Mouse (Mus musculus) kidney, adult 8-10 months (tissue): ENCODE measurements around the gene Ttc22.
A peak's percentile ranks its signal among the peaks of the same experiment; 100 is the strongest.

Source experiments
- DNase-seq, 2 experiments: peaks; one replicate each; pipeline ENCODE4 v3.0.0; 2022

Ttc22 gene

DNA sequence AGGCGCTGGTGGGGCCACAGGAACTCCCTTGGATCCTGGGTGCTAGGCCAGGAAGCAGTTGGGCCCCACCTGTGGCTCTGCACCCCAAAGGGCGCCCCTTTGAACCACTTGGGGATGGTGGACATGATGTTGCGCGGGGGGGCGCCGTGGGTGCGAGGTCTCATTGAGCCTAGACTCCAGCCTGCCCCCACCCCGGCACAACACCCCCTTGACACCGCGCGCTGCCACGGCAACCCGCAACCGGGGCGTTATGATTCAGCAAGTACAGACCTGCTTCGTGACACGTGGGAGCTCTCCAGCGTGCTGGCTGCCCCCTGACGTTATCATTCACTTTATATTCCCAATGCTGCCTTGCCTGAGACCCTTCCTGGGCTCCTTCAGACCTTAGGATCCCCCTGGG lies 5.2 kb upstream of the Ttc22 start, which contains the start of gene Lexm:
TSS of gene Lexm (minus strand) at position 186 of the 400 bp plus-strand sequence.
- DNase-seq = no peak

DNA sequence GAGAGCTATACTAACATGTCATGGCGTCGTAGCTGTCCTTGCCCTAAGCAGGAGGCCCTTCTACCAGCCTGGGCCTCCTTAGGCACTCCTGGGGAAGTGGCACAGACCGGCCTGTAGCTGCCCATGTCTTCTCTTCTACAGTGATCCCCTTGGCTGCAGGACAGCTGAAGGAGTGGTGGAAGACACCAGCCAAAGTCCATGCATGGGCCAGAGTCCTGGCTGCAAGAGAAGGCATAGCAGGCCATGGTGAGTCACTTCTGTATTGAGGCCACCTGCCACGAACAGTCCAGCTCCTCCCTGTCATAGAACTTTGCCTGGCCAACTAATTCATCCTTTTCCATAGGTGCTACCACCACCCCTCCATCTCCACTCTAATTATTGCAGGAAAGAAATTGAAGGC lies 3.3 kb upstream of the Ttc22 start:
- peak in 1 of 2 experiments; percentile 38 for DNase-seq

DNA sequence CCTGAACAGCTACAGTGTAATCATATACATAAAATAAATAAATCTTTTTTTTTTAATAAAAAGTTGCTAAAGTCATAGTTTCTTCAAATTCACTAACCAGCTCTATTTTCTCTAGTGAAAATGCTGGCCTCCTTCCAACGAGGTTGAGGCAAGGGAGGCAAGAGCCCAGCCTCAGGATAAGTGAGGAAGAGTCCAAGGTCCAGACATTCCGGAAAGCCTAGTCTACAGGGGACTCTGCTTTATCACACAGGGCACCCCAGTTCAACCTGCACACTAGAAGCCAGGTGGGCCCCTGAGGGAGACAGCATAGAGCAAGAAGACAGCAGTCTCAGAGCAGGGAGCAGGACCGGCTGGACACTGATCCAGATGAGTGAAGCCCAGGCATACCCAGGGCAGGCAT lies 804 bp upstream of the Ttc22 start:
- peak; percentile 59 to 67 for DNase-seq

DNA sequence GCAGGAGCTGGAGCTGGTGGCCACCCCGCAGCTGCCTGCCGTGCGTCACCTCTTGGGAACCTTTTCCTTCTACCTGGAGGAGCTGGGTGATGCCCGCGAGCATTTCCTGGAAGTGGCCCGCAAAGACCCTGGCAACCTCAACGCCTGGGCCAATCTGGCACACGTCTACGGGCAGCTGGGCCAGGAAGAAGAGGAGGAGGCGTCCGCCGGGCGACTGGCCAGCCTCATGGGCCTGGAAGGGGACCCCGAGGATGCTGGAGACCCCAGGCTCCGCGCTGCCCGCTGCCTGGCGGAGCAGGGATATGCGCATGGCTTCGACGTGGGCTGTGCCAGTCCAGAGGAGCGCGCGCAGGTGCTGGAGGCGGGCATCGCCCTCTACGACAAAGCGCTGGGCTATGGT lies 480 bp downstream of the Ttc22 start:
- no peak for DNase-seq

DNA sequence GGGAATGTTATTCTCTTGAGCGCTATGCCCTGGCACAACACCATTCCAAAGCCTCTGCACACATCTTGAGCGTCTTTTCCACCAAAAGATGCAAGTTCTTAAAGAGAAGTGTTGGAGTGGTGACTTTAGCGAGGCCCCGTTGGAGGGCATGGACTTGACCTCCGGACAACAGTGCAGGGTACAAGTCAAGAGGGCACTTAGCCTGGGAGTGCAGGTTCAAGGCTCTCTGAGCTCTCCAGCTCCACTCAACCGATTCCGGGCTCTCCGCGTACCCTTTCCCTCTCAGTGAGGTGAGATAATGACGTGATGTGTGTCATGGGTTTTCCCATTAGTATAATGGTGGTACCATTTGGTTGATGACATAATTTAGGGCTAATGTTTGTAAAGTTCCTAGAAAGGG lies 2.0 kb downstream of the Ttc22 start:
- no peak for DNase-seq

DNA sequence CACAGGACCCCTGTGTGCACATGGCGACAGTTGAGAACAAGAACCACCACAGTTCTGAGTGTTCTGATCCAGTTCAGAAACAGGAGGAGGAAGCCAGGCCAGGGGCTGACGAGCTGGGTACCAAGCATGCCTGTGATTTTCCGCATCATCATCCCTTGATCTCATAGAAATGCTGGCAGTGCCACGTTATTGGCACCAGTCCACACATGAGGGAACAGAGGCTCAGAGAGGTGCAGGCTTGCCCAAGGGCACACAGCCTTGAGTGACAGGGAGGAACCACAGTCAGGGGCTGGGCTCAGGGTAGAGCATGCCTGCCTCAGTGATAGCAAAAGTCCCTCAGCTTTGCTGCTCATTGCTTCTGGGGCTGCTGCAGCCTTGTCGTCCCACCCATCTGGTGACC lies 5.6 kb downstream of the Ttc22 start:
- peak in 1 of 2 experiments; percentile 22 for DNase-seq

DNA sequence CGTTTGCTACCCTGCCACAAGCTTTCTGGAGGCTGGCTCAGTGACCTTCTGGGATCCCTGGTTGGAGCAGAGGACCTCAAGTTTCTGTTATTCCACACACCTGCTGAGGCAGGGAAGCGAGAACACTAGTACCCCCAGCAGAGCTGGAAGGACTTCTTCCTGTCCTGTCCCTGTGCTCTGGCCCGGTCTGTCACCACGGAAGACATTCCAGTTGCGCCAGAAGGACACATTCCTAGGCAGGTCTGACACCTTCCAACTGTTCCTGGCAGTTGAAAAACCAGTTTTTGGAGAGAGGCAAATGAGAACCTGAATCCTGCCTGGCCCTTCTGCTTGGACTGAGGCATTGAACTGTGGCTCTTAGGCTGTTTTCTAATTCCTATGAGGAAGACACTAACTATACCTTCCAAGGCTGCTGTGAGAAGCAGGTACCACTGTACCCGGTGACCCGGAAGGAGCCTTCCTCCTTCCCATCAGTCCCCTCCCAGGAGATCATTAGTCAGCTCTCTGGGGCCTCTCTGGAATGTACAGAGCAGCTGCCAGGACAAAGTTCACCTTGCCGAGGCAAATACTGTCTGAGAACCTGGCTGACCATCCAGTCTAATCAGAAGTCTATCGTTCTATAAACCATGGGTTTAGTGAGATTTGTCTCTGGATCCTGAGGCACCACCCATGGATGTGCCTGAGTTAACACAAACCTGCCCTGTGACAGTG lies 6.6 kb downstream of the Ttc22 start:
- DNase-seq = peak; percentile 75 to 84

DNA sequence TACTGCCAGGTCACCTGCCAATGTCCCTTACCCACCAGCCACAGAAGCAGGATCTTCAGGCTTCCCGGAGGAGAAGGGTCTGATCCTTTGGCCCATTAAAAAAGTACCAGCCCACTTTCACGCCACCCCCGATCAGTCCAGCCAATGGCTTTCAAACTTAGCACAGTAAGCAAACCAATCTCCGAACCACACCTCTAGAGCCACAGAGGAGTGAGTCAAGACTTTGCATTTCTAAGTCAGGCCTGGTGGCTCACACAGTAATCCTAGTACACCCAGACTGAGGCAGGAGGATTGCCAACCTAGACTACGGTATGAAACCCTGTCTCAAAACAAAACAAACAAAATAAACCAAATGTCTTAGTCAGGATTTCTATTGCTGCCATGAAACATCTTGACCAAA lies 7.1 kb downstream of the Ttc22 start:
- no peak for DNase-seq

DNA sequence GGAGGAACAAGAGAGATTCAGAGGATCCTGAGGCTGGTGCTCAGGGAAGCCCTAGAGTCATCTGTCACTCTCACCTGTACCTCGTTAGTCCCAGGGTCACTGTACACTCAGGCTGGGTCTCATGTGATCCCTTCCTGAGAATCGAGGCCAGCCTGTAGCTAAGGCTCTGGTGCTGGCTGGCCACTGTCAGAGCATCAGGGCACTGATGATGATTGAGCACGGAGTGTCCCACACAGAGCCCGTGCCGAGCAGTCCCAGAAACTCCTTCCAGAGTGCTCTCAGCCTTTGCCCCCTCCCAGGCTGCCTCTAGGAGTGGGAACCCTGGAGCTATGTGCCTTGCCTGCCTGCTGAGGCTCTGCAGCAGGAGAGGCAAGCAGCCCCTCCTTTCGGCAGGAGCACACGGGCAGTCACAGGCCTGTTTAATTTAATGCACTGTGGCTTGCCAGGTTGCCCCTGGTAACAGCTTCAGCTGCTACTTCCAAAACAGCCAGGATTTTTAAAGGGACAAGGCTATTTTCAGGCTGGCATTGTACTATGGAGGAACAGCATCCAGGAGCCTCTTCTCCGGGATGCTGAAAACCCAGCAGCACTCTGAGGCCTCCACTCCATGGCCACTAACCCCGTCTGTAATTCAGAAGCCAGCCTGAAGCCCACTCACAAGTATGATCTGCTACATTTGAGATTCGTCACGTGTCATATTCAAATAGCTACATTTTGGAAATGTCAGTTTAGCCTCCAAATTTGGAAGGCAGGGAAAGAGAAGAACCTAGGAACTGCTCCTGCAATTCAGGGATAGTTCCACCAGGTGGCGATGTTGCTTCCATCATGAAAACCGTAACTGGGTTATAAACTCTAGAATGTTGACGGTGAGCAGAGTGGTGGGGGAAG lies 8.3 kb downstream of the Ttc22 start:
- peak; percentile 54 to 78 for DNase-seq

DNA sequence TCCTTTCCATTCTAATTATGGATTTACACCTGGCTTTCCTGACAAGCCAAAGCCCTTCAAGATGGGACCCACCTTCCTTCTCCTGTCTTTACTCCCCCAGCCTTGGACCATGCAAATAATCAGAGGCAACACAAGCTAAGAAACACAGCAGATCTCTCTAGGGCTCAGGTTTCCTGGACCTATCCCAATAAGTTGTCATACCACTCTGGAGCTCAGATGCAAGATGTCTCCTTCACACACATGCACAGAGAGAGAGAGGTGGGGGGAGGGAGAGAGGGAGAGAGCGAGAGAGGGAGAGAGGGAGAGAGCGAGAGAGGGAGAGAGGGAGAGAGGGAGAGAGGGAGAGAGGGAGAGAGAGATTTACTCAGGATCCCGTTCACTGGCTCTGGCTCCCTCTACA lies 10.1 kb downstream of the Ttc22 start:
- no peak for DNase-seq

DNA sequence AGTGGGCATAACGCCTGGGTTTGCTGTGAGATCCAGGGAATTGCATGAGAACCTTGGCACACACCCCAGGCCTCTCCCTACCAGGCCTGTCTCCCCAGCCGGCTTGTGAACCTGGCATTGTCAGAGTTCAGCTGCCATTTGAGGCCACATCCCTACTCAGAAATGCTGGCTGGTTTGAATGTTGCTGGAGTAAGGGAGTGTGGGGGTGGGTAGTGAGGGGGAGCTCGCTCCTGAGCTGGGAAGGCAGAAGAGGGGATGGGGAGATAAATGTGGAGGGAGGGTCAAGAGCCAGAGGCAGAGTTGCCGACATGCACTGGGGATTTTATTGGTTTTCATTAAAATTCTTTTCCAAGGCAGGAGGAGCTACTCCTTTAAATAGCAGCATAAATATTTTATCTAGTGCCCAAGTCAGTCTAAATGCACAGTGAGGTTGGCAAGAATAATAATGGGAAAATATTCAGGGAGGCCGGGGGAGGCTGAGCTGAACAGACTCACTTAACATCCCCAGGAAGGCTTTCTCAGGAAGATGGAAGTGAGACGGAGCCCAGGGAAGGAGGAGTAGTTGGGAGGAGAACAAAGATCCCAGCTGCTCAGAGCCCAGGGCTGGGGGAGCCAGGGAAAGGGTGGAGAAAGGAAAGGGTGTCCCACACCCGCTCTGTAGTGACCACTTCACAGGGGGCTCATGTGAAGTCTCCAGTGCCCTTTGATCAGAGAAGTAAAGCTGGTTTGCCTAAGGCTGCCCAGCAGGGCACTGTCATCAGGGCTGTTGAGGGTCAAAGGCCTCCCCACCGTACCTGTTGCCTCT lies 11.3 kb downstream of the Ttc22 start:
- DNase-seq = no peak

DNA sequence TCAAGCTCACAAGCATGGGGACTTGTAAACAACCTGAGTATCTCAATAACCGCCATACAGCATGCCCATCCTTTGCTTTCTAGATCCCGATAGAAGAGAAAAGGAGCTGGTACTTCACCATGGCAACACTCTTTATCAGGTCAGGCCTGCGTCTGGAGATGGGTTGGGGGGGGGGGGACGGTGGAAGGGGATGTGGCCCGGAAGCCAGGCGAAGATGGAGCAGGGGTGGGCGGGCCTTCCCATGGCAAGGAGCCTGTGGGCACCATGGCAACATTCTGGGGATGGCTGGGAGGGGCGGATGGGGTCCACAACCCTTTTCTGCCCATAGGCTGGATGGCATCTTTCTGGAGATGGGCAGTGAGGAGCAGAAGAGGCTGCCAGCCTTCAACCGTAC lies 11.9 kb downstream of the Ttc22 start:
- DNase-seq = no peak

DNA sequence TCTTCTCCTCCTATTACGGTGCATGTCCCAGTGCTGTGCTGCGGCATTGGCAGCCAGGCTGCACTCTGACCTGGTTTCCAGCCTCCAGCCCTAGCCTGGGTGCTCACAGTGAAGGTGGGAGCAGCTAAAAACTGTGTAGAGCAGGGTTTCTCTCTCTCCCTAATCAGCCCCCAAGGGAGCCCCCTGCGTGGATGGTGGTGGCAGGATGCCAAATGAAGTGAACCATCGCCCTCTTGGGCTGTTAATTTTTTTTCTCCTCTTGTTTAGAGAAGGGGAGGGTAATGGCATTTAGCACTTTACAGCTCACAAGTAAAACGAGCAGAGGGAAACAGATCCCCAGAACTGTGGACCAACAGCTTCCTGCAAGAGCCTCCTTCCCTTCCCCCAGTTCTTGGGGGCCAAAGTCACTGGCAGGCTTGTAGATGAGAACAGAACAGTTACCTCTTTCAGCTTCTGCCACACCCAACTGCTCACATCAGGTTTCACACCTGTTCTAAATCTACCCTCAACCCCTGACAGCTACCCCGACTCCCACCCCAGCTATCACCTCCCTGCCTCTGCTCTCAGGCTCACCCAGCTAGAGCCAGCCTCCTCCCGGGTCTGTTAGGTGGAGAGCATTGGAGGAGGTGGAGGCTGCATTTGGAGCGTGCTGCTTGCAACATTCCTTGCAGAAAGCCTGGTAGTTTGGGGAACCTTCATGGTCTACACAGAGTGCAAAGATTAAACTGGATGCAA lies 21.4 kb downstream of the Ttc22 start:
- peak in 1 of 2 experiments; percentile 22 for DNase-seq

DNA sequence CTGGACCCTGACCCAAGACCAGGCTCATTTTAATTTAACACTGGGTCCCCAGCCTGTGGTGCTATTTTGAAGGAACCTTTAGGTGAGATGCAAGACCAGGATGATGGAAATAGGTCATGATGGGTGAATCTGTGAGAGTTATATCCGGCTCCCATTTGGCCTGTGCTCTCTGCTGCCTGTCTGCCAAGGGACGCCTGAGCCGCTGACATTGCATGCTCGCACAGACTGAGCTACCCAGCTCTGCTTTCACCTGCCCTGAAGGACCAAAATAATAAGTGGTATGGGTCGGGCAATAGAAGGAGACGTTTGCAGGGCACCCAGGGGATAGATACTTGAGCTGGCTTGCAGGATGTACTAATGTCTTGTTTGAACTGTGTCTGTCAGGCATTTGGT lies 22.0 kb downstream of the Ttc22 start:
- no peak for DNase-seq

DNA sequence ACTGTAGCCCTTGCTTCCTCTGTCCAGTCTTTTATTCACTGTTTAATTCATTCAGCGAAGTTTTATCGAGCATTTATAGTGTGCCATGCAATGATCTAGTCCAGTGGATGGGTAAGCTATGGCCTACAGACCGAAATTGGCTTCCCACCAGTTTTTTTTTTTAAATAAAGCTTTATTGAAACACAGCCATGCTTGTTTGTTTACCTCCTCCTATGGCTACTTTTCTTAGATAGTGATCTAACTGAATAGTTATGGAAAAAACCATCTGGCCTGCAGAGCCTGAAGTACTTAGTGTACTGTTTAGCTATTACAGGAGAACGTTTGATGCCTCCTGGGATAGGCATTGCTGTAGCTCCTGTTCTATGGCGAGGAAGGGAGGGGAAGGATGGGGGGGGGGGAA lies 23.6 kb downstream of the Ttc22 start:
- DNase-seq = no peak

DNA sequence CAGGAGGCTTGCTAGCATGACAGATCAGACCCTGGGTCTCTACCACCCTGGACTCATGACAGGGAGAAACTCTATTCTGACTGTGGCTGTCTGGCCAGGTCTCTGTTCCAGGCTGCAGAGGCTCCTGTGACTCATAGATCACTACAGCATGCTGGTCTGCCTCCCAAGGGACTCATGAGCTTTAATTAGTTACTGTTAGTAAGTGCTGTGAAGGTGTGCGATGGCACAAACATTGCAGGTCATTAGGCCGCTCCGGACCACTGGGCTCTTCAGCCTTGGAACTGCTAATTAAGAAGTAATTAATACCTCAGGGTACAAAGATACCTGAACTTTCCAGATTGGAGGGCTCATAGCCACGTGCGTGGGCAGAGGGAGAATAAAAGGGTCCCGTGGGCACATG lies 24.9 kb downstream of the Ttc22 start:
- DNase-seq = peak in 1 of 2 experiments; percentile 37

DNA sequence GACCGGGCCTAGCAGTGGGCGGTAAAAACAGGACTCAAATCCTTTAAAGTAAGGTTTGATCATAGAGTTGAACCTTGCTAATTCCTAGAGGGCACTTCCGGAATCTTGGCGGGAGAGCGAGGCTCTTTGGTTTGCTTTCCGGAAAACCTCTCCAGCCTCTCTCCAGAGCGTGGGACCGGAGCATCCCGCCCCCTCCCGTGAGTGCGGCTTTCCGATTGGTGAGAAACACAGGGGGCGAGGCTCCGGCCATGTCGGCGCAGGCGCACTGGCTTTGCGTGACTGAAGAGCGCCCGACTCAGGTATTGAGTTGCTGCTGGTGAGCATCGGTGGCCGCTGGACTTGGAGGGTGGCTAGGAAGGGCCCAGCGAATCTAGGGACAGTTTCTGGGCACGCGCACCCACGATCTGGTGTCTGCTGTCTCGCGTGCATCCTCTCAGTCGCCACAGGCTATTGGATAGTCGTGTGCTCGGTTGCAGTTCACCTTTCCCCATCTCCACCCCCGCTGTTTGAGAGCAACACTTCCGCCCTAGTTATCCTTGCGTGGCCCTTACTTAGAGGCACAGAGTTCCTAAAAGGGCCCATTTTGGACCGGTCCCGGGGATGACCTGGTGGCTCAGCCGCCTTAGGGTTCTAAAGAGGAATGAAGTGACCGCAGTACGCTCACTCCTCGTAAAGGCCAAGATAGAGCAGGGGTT lies 28.7 kb downstream of the Ttc22 start, which contains the start of gene Pars2:
TSS of gene Pars2 (plus strand) at position 237 of the 695 bp plus-strand sequence.
- peak; percentile 97 to 98 for DNase-seq

DNA sequence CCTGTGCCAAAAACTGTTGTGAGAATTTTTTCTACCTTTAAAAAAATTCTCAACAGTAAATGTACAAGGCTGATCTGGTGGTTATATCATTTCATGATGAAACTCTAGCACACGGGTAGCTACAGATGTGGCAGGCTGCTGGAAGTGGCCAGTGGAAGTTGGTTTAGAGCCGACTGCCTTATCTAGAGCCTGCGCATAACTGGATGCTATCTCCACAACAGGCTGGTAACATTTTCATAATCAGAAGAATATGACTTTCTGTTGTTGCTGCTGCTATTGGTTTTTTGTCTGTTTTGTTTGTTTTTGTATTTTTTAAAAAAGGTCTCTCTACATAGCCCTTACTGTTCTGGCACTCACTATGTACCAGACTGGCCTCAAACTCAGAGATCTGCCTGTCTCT lies 30.3 kb downstream of the Ttc22 start:
- DNase-seq = no peak

DNA sequence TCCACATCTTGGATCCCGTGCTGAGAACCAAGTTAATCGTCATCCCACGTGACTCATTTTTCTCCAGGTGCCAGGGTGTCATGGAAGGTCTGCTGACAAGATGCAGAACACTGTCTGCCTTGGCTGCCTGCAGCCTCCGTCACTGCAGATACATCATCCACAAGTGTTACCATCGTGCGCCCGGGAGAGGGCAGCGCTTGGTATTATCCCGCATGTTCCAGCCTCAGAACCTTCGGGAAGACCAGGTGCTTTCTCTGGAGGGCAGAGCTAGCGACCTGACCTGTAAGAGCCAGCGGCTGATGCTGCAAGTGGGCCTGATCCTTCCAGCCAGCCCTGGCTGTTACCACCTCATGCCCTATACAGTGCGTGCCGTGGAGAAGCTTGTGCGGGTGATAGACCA lies 30.8 kb downstream of the Ttc22 start:
- DNase-seq = no peak

DNA sequence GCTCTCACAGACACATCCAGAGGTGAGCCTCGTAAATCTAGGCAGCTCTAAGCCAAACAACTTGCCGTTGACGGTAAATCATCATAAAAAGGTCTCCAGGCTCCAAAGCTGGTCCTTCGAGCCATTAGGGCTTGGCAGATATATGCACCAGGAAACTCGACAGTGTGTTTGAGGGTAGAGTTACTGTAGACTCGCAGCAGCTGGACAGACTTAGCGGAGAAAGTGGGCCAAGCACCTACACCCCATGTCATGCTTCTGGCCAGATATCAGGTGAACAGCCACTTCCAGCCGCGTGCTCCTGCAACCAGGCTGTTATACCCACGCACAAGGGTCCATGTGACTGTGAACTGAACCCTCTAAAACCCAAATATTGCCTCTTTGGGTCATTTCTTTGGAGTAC lies 33.4 kb downstream of the Ttc22 start:
- no peak for DNase-seq

DNA sequence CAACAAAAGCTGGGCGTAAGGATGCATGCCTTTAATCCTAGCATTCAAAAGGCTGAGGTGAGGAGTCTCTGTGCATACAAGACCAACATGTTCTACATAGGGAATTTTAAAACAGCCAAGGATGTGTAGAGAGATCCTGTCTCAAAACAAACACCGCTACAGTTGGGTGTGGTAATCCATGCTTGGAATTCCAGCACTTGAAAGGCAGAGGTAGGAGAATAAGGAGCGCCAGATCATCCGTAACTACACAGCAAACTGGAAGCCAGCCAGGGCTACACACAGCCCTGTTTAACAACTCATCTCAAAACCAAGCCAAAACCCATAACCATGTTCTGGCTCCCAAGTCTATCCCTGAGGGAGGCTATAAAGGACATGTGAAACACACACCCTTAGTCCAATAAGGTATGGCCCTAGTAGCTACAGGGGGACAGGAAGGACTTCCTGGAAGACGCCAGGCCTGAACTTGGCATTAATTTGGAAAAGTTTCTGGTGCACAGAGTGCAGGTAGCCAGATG lies 41.8 kb downstream of the Ttc22 start:
- DNase-seq = no peak

DNA sequence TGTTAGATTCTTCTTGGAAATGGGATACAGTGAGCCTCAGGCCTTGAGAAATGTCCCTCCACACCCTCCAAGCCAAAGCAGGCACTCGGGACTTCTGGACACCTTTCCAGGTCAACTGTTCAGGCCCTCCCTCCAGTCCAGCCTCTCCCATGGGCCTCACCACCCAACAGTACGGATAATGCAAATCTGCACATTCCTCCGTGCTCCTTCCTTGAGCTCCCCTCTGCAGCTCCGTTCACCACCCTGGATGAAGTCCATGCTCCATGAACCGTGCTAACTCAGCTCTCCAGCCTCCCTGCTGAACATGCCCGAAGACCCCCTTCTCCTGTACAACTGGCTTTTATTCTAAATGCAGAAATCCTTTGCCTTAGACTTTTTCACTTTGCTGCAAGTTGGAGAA lies 42.5 kb downstream of the Ttc22 start:
- DNase-seq = peak; percentile 62 to 76
